Mouse (Mus musculus) small intestine, adult 2 months (tissue): ENCODE results near the gene Trim68.

ENCODE experiments used
- CTCF ChIP-seq: fragments of 200-500 bp; IDR thresholded peaks from 2 replicates; pipeline ENCODE4 v1.5.1; 2012; ENCODE audit warnings: low read depth, mild to moderate bottlenecking, control low read depth, inconsistent platforms, low read length, moderate library complexity, mixed read lengths; ENCODE audit not compliant: insufficient replicate concordance, insufficient read length; ENCODE audit errors: extremely low read depth
- POLR2A ChIP-seq: fragments of 200-500 bp; IDR thresholded peaks from 2 replicates; pipeline ENCODE4 v1.6.1; 2012; ENCODE audit warnings: low read depth, mild to moderate bottlenecking, control low read depth, inconsistent platforms, low read length, moderate library complexity

DNA sequence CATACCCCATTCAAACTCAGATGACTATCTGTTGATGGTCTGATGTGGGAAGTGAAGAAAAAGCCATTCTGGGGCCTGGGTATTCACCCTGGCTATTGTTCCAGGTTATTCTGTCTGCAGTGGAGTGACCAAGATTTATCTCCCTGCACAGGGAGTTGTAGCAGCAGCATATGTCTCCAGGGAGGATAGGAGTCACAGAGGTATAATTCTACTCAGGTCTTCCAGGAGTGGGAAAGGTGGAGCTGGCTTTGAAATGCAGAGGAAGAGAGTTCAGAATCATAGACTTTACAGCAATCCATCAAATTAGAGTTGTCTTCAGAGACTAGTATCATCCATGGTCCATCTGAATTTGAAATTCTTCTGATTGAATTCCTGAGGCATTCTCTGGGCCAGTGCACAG, 40.3 kb upstream of the Trim68 start, which contains the start of gene Olfr559:
- no peak for TF ChIP-seq POLR2A
- no peak for TF ChIP-seq CTCF
